Mouse (Mus musculus) hindbrain, embryonic 14.5 days (tissue): Measurements from ENCODE around the gene Polrmt. TPM values are rescaled to one million over a fixed set of nuclear protein-coding genes. Genes with fewer than 3 reads are reported as not detected.

Source experiments
- ATAC-seq: fragments of 200-750 bp; cut with Nextera tagmentation; 2 replicates; pipeline ENCODE4 v1.8.0; 2017; ENCODE audit warnings: moderate number of reproducible peaks, mild to moderate bottlenecking, moderate TSS enrichment, moderate library complexity; ENCODE audit not compliant: low FRiP score
- DNase-seq: peaks from one replicate; pipeline ENCODE4 v3.0.0-alpha.2; 2015; ENCODE audit warnings: low spot score
- H3K27ac ChIP-seq: fragments of 300-500 bp; sonication (generic); 2 replicates; pipeline ENCODE4 v1.5.1; 2014; ENCODE audit warnings: mild to moderate bottlenecking, moderate library complexity
- H3K27me3 ChIP-seq: fragments of 300-500 bp; sonication (generic); 2 replicates; pipeline ENCODE4 v1.6.1; 2014; ENCODE audit warnings: mild to moderate bottlenecking, low read length, mixed read lengths; ENCODE audit not compliant: control insufficient read depth, insufficient read depth
- H3K36me3 ChIP-seq: fragments of 300-500 bp; sonication (generic); replicated peaks from 2 replicates; pipeline ENCODE4 v1.6.1; 2014; ENCODE audit not compliant: control insufficient read depth, insufficient read depth
- H3K4me1 ChIP-seq: fragments of 300-500 bp; sonication (generic); replicated peaks from 2 replicates; pipeline ENCODE4 v1.6.1; 2014; ENCODE audit warnings: antibody characterized with exemption, low read length, mixed read lengths; ENCODE audit not compliant: control insufficient read depth, insufficient read depth
- H3K4me2 ChIP-seq: fragments of 300-500 bp; sonication (generic); replicated peaks from 2 replicates; pipeline ENCODE4 v1.6.1; 2014; ENCODE audit warnings: mild to moderate bottlenecking, moderate library complexity
- H3K4me3 ChIP-seq: fragments of 300-500 bp; sonication (generic); replicated peaks from 2 replicates; pipeline ENCODE4 v1.5.1; 2014; ENCODE audit warnings: mild to moderate bottlenecking, low read length
- H3K9ac ChIP-seq: fragments of 300-500 bp; sonication (generic); 2 replicates; pipeline ENCODE4 v1.6.1; 2014
- H3K9me3 ChIP-seq: fragments of 300-500 bp; sonication (generic); 2 replicates; pipeline ENCODE4 v1.6.1; 2016; ENCODE audit warnings: low read length; ENCODE audit not compliant: control insufficient read depth
- WGBS: fragments of 180-500 bp; shearing (Covaris S2); extraction: QIAGEN DNeasy Blood & Tissue Kit; methylation state at CpG from one replicate; pipeline ENCODE4 v1.1.7; 2014; 5-methylcytosine and 5-hydroxymethylcytosine counted together
- polyA plus RNA-seq: library from polyadenylated mRNA; unstranded; fragments of >200 nt; fragmentation: Nextera tagmentation; extraction: Ambion mirVana; gene quantifications from 2 replicates; pipeline ENCODE4 v1.2.1, GENCODE M21; 2014

Polrmt gene
- polyA plus RNA-seq, 1 experiment from 2014 or later: 32.8 TPM

GRCm38 (mm10) chr10:79736706-79737105 is 9.7 kb downstream of the Polrmt start:
- ATAC-seq (no peak), DNase-seq (no peak)
- peaks cover 85% of the 10 kb centered on the region for H3K36me3 ChIP-seq
- no peaks in the 10 kb centered on the region for H3K4me1 ChIP-seq
- 85% methylated on average over 14 of the region's 14 CpGs for WGBS
- peaks cover 53% of the 10 kb centered on the region for H3K9me3 ChIP-seq
- H3K9ac ChIP-seq: no peak overlapping the region
- H3K27ac ChIP-seq: no peak overlapping the region
- H3K4me2 ChIP-seq: no peak overlapping the region
- H3K27me3 ChIP-seq: 0 out of 2 replicates have a peak, but pooled peaks cover 4% of the 10 kb centered on the region
- H3K4me3 ChIP-seq: no peak overlapping the region

- WGBS: 35% methylated on average over 40 of the region's 52 CpGs
- no peaks in the 10 kb centered on the region for H3K4me1 ChIP-seq
- peaks cover 72% of the 10 kb centered on the region for H3K36me3 ChIP-seq
- H3K4me3 ChIP-seq: no peak overlapping the region
- ATAC-seq (no peak), DNase-seq (no peak)
- no peak overlapping the region for H3K4me2 ChIP-seq
- no peak overlapping the region for H3K27ac ChIP-seq
- H3K9me3 ChIP-seq: peaks cover 45% of the 10 kb centered on the region
- H3K27me3 ChIP-seq: 0 out of 2 replicates have a peak, but pooled peaks cover 4% of the 10 kb centered on the region
- no peak overlapping the region for H3K9ac ChIP-seq
These were observed 11.0 kb downstream of the Polrmt start for GRCm38 (mm10) chr10:79735361-79735760.

GRCm38 (mm10) chr10:79733847-79734246 is 12.5 kb downstream of the Polrmt start:
- Histone ChIP-seq H3K4me1 (no peaks in the 10 kb centered on the region), H3K4me2 (no peak overlapping the region), H3K4me3 (no peak overlapping the region), H3K9ac (no peak overlapping the region), H3K27ac (no peak overlapping the region), H3K27me3 (0 out of 2 replicates have a peak, but pooled peaks cover 4% of the 10 kb centered on the region), H3K9me3 (peaks cover 31% of the 10 kb centered on the region), H3K36me3 (peaks cover 60% of the 10 kb centered on the region)
- ATAC-seq (no peak), DNase-seq (no peak)
- WGBS: 95% methylated on average over 15 of the region's 15 CpGs

GRCm38 (mm10) chr10:79732500-79732899 is 13.9 kb downstream of the Polrmt start:
- no peak for ATAC-seq
- 100% methylated on average over 1 of the region's 1 CpGs for WGBS
- peaks cover 49% of the 10 kb centered on the region for H3K36me3 ChIP-seq

GRCm38 (mm10) chr10:79729357-79729965 is 16.9 kb downstream of the Polrmt start:
- no peak overlapping the region for H3K4me2 ChIP-seq
- no peaks in the 10 kb centered on the region for H3K27me3 ChIP-seq
- H3K4me1 ChIP-seq: no peaks in the 10 kb centered on the region
- no peak overlapping the region for H3K4me3 ChIP-seq
- no peak for DNase-seq
- WGBS: 80% methylated on average over 13 of the region's 13 CpGs
- no peak; the same call in 1 of the 2 replicates for ATAC-seq
- H3K36me3 ChIP-seq: peaks cover 21% of the 10 kb centered on the region; the same call in 1 of the 2 replicates
- H3K27ac ChIP-seq: no peak overlapping the region
- H3K9ac ChIP-seq: no peak overlapping the region
- 0 out of 2 replicates have a peak, but pooled peaks cover 3% of the 10 kb centered on the region for H3K9me3 ChIP-seq

More at GRCm38 (mm10) chr10:79732500-79732899, 13.9 kb downstream of the Polrmt start:
- Histone ChIP-seq H3K4me3 (no peak overlapping the region), H3K27ac (no peak overlapping the region), H3K27me3 (0 out of 2 replicates have a peak, but pooled peaks cover 4% of the 10 kb centered on the region), H3K9ac (no peak overlapping the region), H3K9me3 (peaks cover 18% of the 10 kb centered on the region), H3K4me1 (no peaks in the 10 kb centered on the region), H3K4me2 (no peak overlapping the region)
- no peak for DNase-seq

- no peak overlapping the region for H3K4me3 ChIP-seq
- H3K4me1 ChIP-seq: no peaks in the 10 kb centered on the region
- no peak overlapping the region for H3K4me2 ChIP-seq
- WGBS: 65% methylated on average over 28 of the region's 28 CpGs
- H3K36me3 ChIP-seq: peaks cover 12% of the 10 kb centered on the region; the same call in 1 of the 2 replicates
- no peak for ATAC-seq
- 0 out of 2 replicates have a peak, but pooled peaks cover 3% of the 10 kb centered on the region for H3K9me3 ChIP-seq
- no peak overlapping the region for H3K9ac ChIP-seq
- H3K27me3 ChIP-seq: no peaks in the 10 kb centered on the region
- no peak overlapping the region for H3K27ac ChIP-seq
- DNase-seq: no peak
These were observed 17.8 kb downstream of the Polrmt start for GRCm38 (mm10) chr10:79728323-79729249.

GRCm38 (mm10) chr10:79726090-79726489 is 20.3 kb downstream of the Polrmt start:
- DNase-seq (no peak), ATAC-seq (no peak)
- no peak overlapping the region for H3K9ac ChIP-seq
- WGBS: 23% methylated on average over 11 of the region's 11 CpGs
- H3K27me3 ChIP-seq: no peaks in the 10 kb centered on the region
- no peaks in the 10 kb centered on the region for H3K4me1 ChIP-seq
- H3K4me3 ChIP-seq: no peak overlapping the region
- H3K27ac ChIP-seq: no peak overlapping the region
- H3K36me3 ChIP-seq: 0 out of 2 replicates have a peak, but pooled peaks cover 8% of the 10 kb centered on the region
- H3K4me2 ChIP-seq: no peak overlapping the region
- H3K9me3 ChIP-seq: 0 out of 2 replicates have a peak, but pooled peaks cover 3% of the 10 kb centered on the region

- Histone ChIP-seq H3K9me3 (0 out of 2 replicates have a peak, but pooled peaks cover 3% of the 10 kb centered on the region), H3K27ac (no peak overlapping the region), H3K4me1 (no peaks in the 10 kb centered on the region), H3K27me3 (peaks cover 4% of the 10 kb centered on the region; the same call in 1 of the 2 replicates), H3K9ac (no peak overlapping the region), H3K4me3 (no peak overlapping the region), H3K36me3 (0 out of 2 replicates have a peak, but pooled peaks cover 4% of the 10 kb centered on the region), H3K4me2 (no peak overlapping the region)
- ATAC-seq (no peak), DNase-seq (no peak)
- WGBS: 87% methylated on average over 7 of the region's 7 CpGs
These were observed 22.7 kb downstream of the Polrmt start for GRCm38 (mm10) chr10:79723692-79724091.

GRCm38 (mm10) chr10:79723047-79723446 is 23.3 kb downstream of the Polrmt start:
- Histone ChIP-seq H3K36me3 (0 out of 2 replicates have a peak, but pooled peaks cover 4% of the 10 kb centered on the region), H3K9me3 (0 out of 2 replicates have a peak, but pooled peaks cover 3% of the 10 kb centered on the region), H3K4me1 (peaks cover 1% of the 10 kb centered on the region; the same call in 1 of the 2 replicates), H3K27me3 (peaks cover 10% of the 10 kb centered on the region), H3K4me3 (no peak overlapping the region), H3K4me2 (no peak overlapping the region), H3K9ac (no peak overlapping the region), H3K27ac (no peak overlapping the region)
- DNase-seq (no peak), ATAC-seq (no peak)
- WGBS: 55% methylated on average over 6 of the region's 6 CpGs
